Mouse (Mus musculus): Measurements from ENCODE around the gene Tulp3. TPM values are rescaled to one million over a fixed set of nuclear protein-coding genes. Genes with fewer than 3 reads are reported as not detected.
"Not testable (repeated sequence)": the region's sequence is repeated elsewhere in the genome, so short reads cannot be mapped to it uniquely, and the experiment has no call there.

The Tulp3 gene
- polyA plus RNA-seq, 1 experiment from 2014 or later, result 13.4 TPM

DNA sequence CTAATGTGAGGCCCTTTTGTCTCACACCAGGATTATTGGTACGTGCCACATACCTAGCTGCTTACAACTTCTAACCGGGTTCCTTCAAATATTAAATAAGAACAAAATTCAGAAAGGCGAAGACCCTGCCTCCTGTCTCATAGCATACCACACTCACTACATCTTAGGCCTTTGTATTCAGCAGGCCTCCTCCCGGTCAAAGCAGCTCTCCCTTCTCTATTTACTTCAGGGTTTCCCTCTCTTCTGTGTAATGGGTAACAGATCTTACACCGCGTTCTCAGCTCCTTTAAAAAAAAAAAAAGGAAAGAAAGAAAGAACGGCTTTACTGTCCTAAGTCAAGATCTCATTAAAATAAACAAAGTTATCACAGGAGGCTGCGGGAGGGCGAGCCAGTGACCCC is 6.2 kb upstream of the Tulp3 start:
- DNase-seq (ENCODE audit: low spot score), result no peak

GRCm38 (mm10) chr6:128358999-128359398 is 3.3 kb upstream of the Tulp3 start:
- DNase-seq (ENCODE audit: low spot score), result peak; percentile 69

DNA sequence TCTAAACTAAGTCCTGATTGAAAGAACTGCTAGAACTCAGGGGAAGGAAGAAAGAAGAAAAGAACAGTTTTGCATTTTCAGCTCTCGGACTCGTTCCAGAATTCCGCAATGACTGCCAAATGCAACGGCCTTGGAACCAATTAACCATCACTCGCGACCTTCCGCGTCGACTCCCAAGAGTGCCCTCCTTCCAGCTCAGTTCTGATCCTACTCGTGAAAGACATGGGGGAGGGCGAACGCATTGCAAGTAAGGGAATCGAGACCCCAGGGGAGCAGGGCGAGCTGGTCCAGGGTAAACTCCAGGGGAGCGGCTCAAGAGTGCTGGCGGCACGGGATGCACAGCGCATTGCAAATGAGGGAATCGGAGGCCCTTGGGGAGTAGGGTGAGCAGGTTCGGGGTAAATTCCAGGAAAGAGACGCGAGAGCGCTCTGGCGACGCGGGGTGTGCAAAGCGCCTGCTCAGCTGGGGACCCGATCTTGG is 410 bp downstream of the Tulp3 start:
- DNase-seq (ENCODE audit: low spot score), result no peak

- no peak for DNase-seq (ENCODE audit: low spot score)
Observed at GRCm38 (mm10) chr6:128354140-128354539, 1.5 kb downstream of the Tulp3 start.

DNA sequence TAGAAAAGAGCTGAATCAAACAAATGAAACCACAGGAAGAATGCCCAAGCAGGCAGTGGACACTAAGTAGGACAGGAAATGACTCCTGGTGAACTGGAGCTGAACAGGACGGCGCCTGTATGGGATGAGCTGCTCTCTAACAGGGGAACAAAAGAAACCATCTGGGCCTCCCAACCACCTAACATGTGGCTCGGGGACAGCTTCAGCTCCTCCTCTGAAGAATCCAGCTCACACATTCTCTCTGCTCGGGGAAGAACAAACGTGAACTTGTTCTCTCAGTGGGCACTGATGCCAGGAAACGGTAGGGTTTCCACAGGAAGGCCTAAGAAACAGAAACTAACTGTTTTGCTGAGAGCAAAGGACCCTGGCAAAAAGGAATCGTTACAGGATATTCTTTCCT is 5.9 kb downstream of the Tulp3 start:
- peak; percentile 9 for DNase-seq (ENCODE audit: low spot score)

DNA sequence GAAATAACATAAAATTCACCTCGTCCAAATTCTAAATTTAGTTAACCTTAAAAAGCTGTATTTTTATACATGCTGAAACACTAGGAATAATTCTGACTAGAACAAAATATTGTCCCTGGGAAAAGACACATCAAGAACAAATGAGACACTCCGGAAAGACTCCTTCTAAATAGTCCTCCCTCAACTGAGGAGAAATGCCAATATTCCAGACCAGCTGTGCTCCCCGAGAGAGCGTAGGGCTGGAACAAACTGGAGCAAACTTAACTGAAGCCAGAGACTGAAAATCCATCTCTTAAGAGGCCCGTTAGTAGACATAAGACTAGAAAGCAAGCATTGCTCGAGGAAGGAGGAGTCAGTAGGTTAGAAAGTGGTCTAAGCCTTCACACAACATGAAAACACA is 8.9 kb downstream of the Tulp3 start:
- no peak for DNase-seq (ENCODE audit: low spot score)

GRCm38 (mm10) chr6:128345623-128346022 is 10.0 kb downstream of the Tulp3 start:
- no peak for DNase-seq (ENCODE audit: low spot score)

- no peak for DNase-seq (ENCODE audit: low spot score)
Observed at GRCm38 (mm10) chr6:128341956-128342723, 13.5 kb downstream of the Tulp3 start.

DNA sequence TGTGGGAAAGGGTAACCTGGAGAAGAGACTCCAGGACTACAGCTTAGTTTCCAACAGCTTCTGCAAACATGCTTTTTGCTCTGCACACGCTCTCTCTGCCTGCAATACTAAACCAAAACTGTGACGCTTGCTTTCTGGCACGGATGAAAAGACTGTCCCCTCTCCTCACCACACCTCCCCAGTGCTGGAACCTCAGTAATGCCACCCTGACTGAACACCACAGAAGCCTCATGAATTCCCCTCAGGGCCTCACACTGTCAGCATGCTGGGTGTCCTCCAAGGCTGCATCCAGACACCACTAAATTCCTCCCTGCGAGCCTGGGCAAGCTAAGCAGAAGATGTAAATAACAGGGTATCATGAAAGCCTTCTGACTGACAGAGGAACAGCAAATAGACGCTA is 16.8 kb downstream of the Tulp3 start:
- no peak for DNase-seq (ENCODE audit: low spot score)

DNA sequence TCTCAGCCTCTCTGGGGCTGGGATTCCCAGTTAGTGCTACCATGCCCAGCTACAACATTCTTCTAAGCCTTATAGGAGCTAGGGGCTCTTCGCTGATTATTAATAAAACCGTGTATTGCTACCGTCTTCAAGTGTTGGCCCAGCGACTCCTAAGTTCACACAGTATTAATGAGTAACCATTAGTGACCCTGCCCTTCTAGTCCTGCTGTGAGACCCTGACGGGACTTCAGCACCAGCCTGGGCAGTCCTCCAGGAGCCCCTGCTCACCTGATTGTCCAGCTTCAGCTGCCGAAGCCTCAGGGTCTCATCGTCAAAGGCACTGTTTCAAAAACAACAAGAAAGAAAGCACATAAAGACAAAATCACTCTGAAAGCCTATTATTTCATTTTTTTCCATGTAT is 18.2 kb downstream of the Tulp3 start:
- DNase-seq (ENCODE audit: low spot score), result no peak

- peak; percentile 70 for DNase-seq (ENCODE audit: low spot score)
Observed at GRCm38 (mm10) chr6:128334397-128335124, 21.1 kb downstream of the Tulp3 start.

DNA sequence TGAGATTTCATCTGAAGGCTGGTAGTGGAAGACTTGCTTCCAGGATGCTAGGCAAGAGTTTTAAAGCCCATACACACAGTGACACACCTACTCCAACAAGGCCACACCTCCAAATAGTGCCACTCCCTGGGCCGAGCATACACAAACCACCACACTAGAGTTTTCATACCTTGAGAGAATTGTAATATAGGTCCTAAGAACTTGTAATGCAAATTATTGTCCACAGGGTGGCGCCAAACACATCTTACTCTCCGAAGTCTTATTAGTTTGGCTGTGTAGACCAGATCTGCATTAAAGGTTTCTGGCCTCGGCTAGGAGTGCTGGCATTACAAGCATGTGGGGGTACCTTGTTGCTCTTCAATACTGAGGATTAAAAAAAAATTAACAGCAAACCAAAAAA is 37.3 kb downstream of the Tulp3 start:
- DNase-seq (ENCODE audit: low spot score), result peak; percentile 73

DNA sequence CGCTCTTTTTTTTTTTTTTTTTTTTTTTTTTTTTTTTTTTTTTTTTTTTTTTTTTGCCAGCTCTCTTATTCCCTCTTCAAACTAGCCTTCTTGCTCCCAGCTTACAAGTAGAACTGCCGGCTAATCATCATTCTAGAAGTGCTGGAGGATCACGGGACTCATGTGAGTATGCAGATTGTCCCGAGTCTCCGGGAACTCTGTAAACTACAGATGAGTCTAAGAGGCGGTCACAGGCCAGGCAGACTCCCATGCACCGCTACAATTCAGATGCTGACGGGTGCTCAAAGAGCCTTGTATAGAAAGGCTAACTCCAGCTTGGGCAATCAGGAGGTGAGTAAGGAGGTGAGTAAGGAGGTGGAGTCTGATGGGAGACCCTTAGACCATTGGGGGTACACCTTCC is 40.1 kb downstream of the Tulp3 start:
- DNase-seq (ENCODE audit: low spot score), result no peak

- DNase-seq (ENCODE audit: low spot score), result no peak
Observed at GRCm38 (mm10) chr6:128314796-128315195, 40.9 kb downstream of the Tulp3 start.

GRCm38 (mm10) chr6:128308311-128308710 is 47.3 kb downstream of the Tulp3 start:
- DNase-seq (ENCODE audit: low spot score), result peak; percentile 69

DNA sequence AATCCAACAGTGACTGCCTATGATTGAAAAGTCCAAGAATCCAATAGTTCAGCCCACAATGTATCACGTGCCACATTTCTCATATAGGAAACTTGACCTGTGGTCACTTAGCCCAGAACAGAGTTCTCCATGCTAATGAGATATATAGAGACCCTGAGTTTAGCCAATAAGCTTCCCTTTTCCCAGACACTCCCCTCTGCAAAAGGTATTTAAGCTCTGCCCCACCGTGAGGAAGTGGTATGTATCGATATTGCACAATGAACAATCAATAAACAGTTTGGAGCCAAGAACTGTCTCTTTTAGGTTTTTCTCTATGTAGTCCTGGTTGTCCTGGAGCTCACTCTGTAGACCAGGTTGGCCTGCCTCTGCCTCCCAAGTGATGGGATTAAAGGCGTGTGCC is 50.9 kb downstream of the Tulp3 start:
- DNase-seq (ENCODE audit: low spot score), result no peak

DNA sequence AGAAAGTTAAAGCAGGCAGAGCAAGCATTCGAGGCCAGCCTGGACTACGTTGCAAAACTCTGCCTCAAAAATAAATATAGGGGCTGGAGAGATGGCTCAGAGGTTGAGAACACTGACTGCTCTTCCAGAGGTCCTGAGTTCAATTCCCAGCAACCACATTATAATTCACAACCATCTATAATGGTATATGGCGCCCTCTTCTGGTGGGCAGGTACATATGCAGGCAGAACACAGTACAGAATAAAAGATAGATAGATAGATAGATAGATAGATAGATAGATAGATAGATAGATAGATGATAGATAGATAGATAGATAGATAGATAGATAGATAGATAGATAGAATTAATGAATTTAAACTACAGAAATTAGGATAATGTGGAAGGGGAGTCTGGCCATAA is 53.0 kb downstream of the Tulp3 start:
- not testable (repeated sequence) for DNase-seq (ENCODE audit: low spot score)

- DNase-seq (ENCODE audit: low spot score), result no peak
Observed at GRCm38 (mm10) chr6:128301891-128302290, 53.8 kb downstream of the Tulp3 start.

DNA sequence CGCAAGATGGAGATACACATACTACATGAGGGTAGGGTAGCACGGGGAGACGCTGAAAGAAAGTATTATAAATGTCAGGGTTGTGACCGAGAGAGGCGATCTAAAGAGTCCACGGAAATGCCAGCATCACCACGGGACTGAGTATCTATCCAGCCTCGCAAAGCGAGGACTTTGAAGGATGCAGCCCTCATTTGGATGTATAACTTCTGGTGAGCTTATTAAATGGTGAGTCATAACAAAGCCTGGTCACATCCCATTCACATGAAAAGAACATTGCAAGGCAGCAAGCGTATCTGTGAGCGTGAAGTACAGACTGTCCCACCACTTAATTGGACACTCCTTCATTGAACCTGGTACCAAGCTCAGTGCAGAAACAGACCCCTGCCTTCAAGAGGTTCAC is 54.2 kb downstream of the Tulp3 start:
- no peak for DNase-seq (ENCODE audit: low spot score)

GRCm38 (mm10) chr6:128300134-128301001 is 55.3 kb downstream of the Tulp3 start, which contains the start of gene Tead4:
Gene Tead4, minus strand, starts transcription at chr6:128300823.
- DNase-seq (ENCODE audit: low spot score), result no peak

GRCm38 (mm10) chr6:128299292-128300133 is 56.1 kb downstream of the Tulp3 start:
- no peak for DNase-seq (ENCODE audit: low spot score)

Data from thymus, postnatal 0 days (tissue).